Mouse (Mus musculus) liver, adult 2 months (tissue): ENCODE measurements around the gene Gale.

Experiments
- CTCF ChIP-seq: fragments of 200-500 bp; IDR thresholded peaks from 2 replicates; pipeline ENCODE4 v1.5.1; 2011; ENCODE audit warnings: low read depth, low read length, control low read depth
- POLR2A ChIP-seq: fragments of 200-500 bp; IDR thresholded peaks from 2 replicates; pipeline ENCODE4 v1.6.1; 2011; ENCODE audit warnings: low read length, control low read depth; ENCODE audit not compliant: insufficient read depth; ENCODE audit errors: extremely low read depth

GRCm38 (mm10) chr4:135934708-135935500, 28.6 kb upstream of the Gale start:
- TF ChIP-seq CTCF (no peak), POLR2A (no peak)
